Mouse (Mus musculus): ENCODE results near the gene Nlrp9b. TPM values are rescaled to one million over a fixed set of nuclear protein-coding genes. Genes with fewer than 3 reads are reported as not detected.
"Not testable (repeated sequence)": the region's sequence is repeated elsewhere in the genome, so short reads cannot be mapped to it uniquely, and the experiment has no call there.

Gene Nlrp9b
- polyA plus RNA-seq (2015; fragmentation: Nextera tagmentation; extraction: Ambion mirVana) = not detected in 2 replicates

DNA sequence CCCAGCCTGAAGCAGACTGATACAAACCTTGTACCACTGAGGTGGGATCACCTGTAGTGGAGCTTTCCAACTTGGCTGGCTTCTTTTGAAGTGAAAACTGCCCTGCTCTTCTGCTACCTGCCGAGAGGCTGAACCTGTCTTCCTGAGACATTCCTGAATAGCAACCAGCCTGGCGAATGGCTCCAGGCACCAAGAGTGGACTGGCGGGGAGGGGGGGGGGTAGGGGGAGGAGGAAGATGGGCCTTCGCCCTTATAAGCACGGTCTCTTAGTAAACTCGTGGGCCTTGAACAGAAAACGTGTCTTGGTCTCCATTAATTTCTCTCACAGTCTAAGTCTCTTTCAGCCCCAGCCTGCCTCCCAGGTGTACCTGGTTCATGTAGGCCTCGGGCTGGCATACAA, at the start of gene Nlrp9b:
TSS of gene Nlrp9b (plus strand) at position 301 of the 400 bp plus-strand sequence.
- ATAC-seq (ENCODE audit: low FRiP score, low read depth); H3K4me2 ChIP-seq; H3K36me3 ChIP-seq; H3K4me1 ChIP-seq (replicated peaks); H3K27ac ChIP-seq (replicated peaks); H3K9ac ChIP-seq; H3K4me3 ChIP-seq; H3K27me3 ChIP-seq; H3K9me3 ChIP-seq: not testable (repeated sequence)
- 75% methylated on average over 8 of the region's 8 CpGs for WGBS

DNA sequence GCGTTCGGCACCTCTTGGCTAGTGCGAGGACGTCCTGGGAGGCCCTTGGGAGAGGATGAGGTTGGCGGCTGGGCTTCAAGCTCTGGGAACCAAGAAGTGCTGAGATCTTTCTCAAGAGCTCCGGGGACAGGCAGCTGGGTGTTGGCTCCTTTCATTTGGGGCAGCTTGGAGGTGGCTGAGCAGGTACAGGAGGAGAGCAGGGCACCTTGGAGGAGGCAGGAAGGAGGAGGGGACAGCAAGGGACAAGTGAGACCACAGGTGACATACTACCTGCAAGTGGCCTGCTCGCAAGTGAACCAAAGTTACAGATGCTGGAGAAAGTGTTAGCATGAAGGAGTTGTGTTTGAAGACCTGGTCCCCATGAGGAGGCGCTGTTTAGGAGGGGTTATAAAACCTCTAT, 46.6 kb upstream of the Nlrp9b start:
- Histone ChIP-seq H3K4me3 (no peak overlapping the region), H3K9ac (no peak overlapping the region), H3K27me3 (no peaks in the 10 kb centered on the region), H3K27ac (replicated peaks) (no peak overlapping the region), H3K4me1 (replicated peaks) (no peaks in the 10 kb centered on the region), H3K9me3 (no peaks in the 10 kb centered on the region), H3K36me3 (no peaks in the 10 kb centered on the region), H3K4me2 (no peak overlapping the region)
- ATAC-seq (ENCODE audit: low FRiP score, low read depth) = no peak
- WGBS = 91% methylated on average over 8 of the region's 8 CpGs

DNA sequence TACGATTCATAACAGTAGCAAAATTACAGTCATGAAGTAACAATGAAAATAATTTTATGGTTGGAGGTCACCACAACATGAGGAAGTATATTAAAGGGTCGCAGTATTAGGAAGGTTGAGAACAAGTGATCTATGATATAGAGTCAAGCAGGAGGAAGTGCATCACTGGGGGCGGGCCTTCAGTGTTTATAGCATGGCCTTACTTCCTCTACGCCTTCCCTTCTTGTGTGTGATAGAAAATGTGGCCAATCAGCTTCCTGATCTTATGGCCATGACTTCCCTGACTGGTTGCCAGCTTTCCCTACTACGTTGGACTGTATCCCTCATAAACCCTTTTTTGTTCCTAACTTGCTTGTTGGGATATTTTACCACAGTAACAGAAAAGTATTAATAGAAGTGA, 46.1 kb upstream of the Nlrp9b start:
- H3K27me3 ChIP-seq = no peaks in the 10 kb centered on the region
- no peak for ATAC-seq (ENCODE audit: low FRiP score, low read depth)

DNA sequence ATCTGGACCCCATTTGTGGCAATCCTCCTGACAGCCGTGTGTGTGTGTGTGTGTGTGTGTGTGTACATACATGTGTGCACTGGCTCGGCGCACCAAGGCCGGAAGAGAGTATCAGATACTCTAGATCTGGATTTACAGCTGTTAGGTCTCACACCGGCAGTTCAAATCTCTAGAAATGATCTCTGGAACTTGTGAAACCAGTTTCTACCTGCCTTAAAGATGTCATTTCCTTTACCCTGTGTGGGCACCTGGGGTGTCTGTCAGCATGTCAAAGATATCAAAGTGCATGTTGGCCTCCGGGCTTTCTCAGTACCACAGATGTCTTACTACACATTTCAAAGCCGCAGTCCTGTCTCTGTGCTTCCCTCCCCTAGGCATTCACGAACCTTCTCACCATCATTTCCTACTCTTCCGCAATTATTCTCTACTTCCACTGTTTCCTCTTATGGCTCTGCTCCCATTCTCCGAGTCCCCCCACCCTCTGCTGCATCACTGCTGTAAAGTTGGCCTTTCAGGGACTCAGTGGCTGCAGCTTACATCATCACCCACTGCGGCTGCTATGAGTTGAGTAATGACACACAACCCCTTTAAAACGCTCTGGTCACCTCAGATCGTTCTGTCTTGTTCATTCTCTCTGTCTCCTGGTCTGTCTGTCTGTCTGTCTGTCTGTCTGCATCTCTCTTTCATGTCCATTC, 45.3 kb upstream of the Nlrp9b start:
- H3K4me3 ChIP-seq = no peak overlapping the region
- no peak for ATAC-seq (ENCODE audit: low FRiP score, low read depth)
- H3K27ac ChIP-seq (replicated peaks) = no peak overlapping the region
- no peaks in the 10 kb centered on the region for H3K36me3 ChIP-seq
- WGBS = 91% methylated on average over 13 of the region's 13 CpGs
- no peaks in the 10 kb centered on the region for H3K4me1 ChIP-seq (replicated peaks)
- no peak overlapping the region for H3K9ac ChIP-seq
- no peaks in the 10 kb centered on the region for H3K27me3 ChIP-seq
- no peak overlapping the region for H3K4me2 ChIP-seq
- H3K9me3 ChIP-seq = no peaks in the 10 kb centered on the region

More for the DNA sequence above, 46.1 kb upstream of the Nlrp9b start:
- no peaks in the 10 kb centered on the region for H3K4me1 ChIP-seq (replicated peaks)
- H3K9ac ChIP-seq = no peak overlapping the region
- no peak overlapping the region for H3K27ac ChIP-seq (replicated peaks)
- 89% methylated on average over 5 of the region's 5 CpGs for WGBS
- H3K4me2 ChIP-seq = no peak overlapping the region
- H3K9me3 ChIP-seq = no peaks in the 10 kb centered on the region
- no peaks in the 10 kb centered on the region for H3K36me3 ChIP-seq
- no peak overlapping the region for H3K4me3 ChIP-seq

DNA sequence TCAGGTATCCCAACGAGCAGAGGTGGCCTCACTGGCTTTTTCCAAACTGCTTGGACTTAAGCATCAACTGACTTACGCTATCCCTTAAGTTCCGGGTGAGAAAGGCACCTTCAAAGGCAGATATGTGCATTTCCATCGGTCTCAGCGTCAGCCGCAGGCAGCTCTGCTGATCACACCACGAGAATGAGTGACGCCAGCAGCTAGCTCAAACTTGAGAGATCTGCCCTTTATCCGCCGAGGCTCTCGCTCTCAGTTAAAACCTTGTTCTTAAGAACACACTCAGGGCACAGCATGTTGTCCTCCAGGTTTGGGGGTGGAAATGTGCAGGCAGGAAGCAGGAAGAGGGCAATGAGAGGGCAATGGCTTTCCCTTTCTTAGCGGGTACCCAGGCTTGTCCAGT, 42.3 kb upstream of the Nlrp9b start:
- no peaks in the 10 kb centered on the region for H3K4me1 ChIP-seq (replicated peaks)
- WGBS = 80% methylated on average over 12 of the region's 12 CpGs
- no peak overlapping the region for H3K27ac ChIP-seq (replicated peaks)
- H3K4me2 ChIP-seq = no peak overlapping the region
- no peak overlapping the region for H3K9ac ChIP-seq
- no peaks in the 10 kb centered on the region for H3K27me3 ChIP-seq
- H3K36me3 ChIP-seq = no peaks in the 10 kb centered on the region
- H3K4me3 ChIP-seq = no peak overlapping the region
- no peak for ATAC-seq (ENCODE audit: low FRiP score, low read depth)
- H3K9me3 ChIP-seq = no peaks in the 10 kb centered on the region

DNA sequence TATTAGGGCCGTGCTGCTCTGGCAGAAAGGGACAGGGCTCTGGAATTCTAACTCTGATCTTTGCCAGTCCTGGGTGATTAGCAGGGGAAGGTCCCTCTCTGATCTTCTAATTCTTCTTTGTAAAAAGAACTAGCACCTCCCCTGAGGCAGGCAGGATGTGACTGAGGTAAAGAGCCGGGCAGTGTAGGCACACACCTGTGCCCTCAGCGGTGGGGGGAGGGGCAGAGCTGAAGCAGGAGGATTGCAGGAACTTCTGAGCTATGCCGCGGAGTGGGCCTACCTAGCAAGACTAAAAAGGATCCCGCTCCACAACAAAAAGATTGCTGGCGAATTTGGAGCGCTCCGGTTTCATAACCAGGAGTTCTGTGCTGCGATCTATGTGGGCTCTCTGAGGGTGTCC, 41.3 kb upstream of the Nlrp9b start:
- Histone ChIP-seq H3K27ac (replicated peaks) (no peak overlapping the region), H3K4me1 (replicated peaks) (no peaks in the 10 kb centered on the region), H3K36me3 (no peaks in the 10 kb centered on the region), H3K27me3 (no peaks in the 10 kb centered on the region), H3K9me3 (no peaks in the 10 kb centered on the region), H3K9ac (no peak overlapping the region), H3K4me2 (no peak overlapping the region), H3K4me3 (no peak overlapping the region)
- no peak for ATAC-seq (ENCODE audit: low FRiP score, low read depth)
- WGBS = 70% methylated on average over 10 of the region's 10 CpGs

DNA sequence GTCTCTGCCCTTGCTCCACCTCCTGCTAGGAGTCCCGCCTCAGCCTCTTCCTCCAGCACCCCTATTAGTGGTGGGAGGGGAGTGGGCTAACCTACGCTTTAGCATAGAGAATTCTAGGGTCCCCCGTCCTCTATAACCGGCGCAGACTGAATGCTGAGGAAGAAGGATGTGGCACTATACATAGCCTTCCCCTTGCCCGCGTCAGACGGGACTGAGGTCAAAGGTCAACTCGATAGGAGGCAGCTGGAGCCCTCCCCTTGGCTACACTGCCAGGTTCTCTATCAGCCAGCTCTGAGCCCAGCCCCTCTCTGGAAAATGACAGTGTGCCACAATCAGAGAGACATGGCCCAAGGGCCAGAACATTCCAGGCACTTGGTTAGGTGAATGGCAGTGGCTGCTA, 40.7 kb upstream of the Nlrp9b start, which contains the start of gene Igsf23:
TSS of gene Igsf23 (minus strand) at position 168 of the 400 bp plus-strand sequence.
- ATAC-seq (ENCODE audit: low FRiP score, low read depth) = no peak

DNA sequence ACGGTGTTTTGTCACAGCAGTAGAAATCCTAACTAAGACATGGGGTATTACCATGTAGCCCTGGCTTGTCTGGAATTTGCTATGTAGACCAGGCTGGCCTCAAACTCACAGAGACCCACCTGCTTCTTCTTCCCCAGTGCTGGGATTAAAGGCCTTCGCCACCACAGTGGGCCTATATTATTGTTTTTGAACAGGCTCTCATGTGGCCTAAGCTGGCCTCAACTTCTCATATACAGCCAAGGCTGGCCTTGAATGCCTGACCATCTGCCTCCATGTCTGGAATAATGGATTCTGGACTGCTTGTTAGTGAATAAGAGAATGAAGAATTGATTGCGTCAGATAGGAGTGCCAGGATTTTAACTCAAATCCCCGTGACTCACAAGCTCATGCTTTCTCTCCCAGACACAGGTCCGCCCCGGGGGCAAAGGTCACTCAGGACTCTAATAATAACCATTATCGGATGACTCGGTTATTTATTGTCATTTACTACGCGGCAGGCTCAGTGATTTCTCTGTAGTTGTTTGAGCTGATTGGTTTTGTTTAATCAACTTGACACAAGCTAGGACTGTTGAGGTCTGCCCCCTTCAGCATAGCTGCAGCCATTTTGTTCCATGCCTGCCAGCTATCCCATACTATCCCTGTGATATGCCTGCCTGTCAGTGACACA, 38.8 kb upstream of the Nlrp9b start:
- Histone ChIP-seq H3K9ac (no peak overlapping the region), H3K36me3 (no peaks in the 10 kb centered on the region), H3K4me3 (no peak overlapping the region), H3K4me2 (no peak overlapping the region), H3K27ac (replicated peaks) (no peak overlapping the region), H3K4me1 (replicated peaks) (no peaks in the 10 kb centered on the region), H3K27me3 (no peaks in the 10 kb centered on the region), H3K9me3 (no peaks in the 10 kb centered on the region)
- WGBS = 42% methylated on average over 10 of the region's 10 CpGs
- no peak for ATAC-seq (ENCODE audit: low FRiP score, low read depth)

More for the DNA sequence above, 40.7 kb upstream of the Nlrp9b start, which contains the start of gene Igsf23:
- Histone ChIP-seq H3K9me3 (no peaks in the 10 kb centered on the region), H3K36me3 (no peaks in the 10 kb centered on the region), H3K4me2 (no peak within 1 kb of the TSS), H3K9ac (no peak within 1 kb of the TSS), H3K27me3 (no peaks in the 10 kb centered on the region), H3K27ac (replicated peaks) (no peak within 1 kb of the TSS), H3K4me1 (replicated peaks) (no peaks in the 10 kb centered on the region), H3K4me3 (no peak within 1 kb of the TSS)
- WGBS = 56% methylated on average over 9 of the region's 9 CpGs

DNA sequence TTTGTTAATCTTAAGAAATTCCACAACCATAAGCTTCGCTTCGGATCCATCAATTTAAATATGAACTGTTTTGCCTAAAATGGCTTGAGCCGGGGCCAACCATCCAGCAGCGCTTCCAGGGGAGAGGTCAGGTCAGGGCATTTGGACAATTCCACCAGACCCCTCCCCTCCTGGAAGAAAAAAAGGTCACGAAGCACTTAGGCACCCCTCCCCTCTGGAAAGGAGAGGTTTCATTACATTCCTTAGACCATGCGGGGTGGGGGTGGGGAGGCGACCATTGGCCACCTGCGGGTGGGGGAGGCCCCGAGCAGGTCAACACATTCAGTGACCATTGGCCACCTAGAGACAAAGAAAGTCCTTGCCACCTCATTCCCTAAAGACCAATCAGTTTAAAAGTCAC, 38.2 kb upstream of the Nlrp9b start:
- Histone ChIP-seq H3K9ac (no peak overlapping the region), H3K9me3 (no peaks in the 10 kb centered on the region), H3K27me3 (no peaks in the 10 kb centered on the region), H3K4me3 (no peak overlapping the region), H3K4me2 (no peak overlapping the region), H3K4me1 (replicated peaks) (no peaks in the 10 kb centered on the region), H3K27ac (replicated peaks) (no peak overlapping the region), H3K36me3 (no peaks in the 10 kb centered on the region)
- ATAC-seq (ENCODE audit: low FRiP score, low read depth) = no peak
- 51% methylated on average over 9 of the region's 9 CpGs for WGBS

DNA sequence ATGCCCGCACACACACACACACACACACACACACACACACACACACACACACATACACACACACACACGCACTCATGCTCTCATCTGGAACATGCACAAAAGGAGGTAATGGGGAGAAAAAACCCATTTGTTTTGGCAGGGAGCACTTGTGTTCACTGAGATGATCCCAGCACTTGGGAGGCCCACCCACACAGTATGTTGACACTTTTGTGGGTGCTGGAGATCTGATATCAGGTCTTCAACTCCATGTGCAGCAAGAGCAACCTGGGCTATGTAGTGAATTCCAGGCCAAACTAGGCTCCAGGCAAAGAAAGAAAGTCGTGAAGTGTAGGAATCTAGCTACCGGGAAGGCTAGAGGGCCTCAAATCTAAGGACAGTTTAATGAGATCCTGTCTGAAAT, 35.4 kb upstream of the Nlrp9b start:
- no peak overlapping the region for H3K4me3 ChIP-seq
- H3K9me3 ChIP-seq = no peaks in the 10 kb centered on the region
- H3K36me3 ChIP-seq = no peaks in the 10 kb centered on the region
- H3K4me2 ChIP-seq = no peak overlapping the region
- ATAC-seq (ENCODE audit: low FRiP score, low read depth) = no peak
- no peak overlapping the region for H3K27ac ChIP-seq (replicated peaks)
- WGBS = 77% methylated on average over 4 of the region's 4 CpGs
- no peak overlapping the region for H3K9ac ChIP-seq
- no peaks in the 10 kb centered on the region for H3K27me3 ChIP-seq
- no peaks in the 10 kb centered on the region for H3K4me1 ChIP-seq (replicated peaks)

DNA sequence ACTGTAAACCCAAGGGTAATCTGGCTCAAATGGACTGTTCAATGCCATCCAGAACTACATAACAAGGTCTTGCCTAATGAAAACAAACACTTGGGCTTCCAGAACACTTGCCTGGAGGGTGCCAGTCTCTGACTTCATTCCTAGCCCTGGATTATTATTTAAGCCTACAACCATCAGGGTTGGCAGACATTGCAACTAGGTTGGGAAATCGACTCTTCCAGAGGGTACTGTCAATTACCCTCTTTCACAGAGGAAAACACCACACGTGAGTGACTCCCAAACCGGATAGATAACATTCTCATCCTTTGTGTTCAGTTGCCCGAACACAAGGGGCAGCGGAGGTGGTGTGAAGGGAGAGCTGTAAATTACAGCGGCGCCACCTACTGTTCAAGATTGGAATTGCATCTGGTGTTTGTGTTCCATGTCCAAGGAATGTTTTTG, 34.9 kb upstream of the Nlrp9b start:
- Histone ChIP-seq H3K27ac (replicated peaks) (no peak overlapping the region), H3K36me3 (no peaks in the 10 kb centered on the region), H3K4me1 (replicated peaks) (no peaks in the 10 kb centered on the region), H3K27me3 (no peaks in the 10 kb centered on the region), H3K9me3 (no peaks in the 10 kb centered on the region), H3K9ac (no peak overlapping the region), H3K4me3 (no peak overlapping the region), H3K4me2 (no peak overlapping the region)
- peak; percentile 38; the same call in 1 of the 2 replicates for ATAC-seq (ENCODE audit: low FRiP score, low read depth)
- WGBS = 3% methylated on average over 7 of the region's 7 CpGs

DNA sequence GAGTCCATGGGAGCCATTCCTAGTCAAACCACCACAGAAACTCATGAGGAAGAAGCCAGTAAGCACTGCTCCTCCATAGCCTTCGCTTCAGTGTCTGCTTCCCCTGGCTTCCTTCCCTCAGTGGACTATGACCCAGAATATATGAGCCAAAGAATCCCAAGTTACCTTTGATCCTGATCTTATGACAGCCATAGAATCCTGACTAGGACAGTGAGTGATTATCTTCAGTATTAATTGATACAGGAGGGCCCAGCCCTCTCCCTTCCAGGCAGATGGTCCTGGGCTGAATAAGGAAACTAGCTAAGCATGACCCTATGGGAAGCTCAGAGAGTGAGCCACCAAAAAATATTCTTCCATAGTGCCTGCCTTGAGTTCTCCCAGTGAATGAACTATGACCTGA, 28.8 kb upstream of the Nlrp9b start:
- Histone ChIP-seq H3K27me3 (no peaks in the 10 kb centered on the region), H3K4me2 (no peak overlapping the region), H3K9ac (no peak overlapping the region), H3K27ac (replicated peaks) (no peak overlapping the region), H3K36me3 (no peaks in the 10 kb centered on the region), H3K4me1 (replicated peaks) (no peaks in the 10 kb centered on the region), H3K4me3 (no peak overlapping the region), H3K9me3 (no peaks in the 10 kb centered on the region)
- no peak for ATAC-seq (ENCODE audit: low FRiP score, low read depth)
- WGBS = 48% methylated on average over 1 of the region's 1 CpGs

Data from hindbrain, embryonic 15.5 days (tissue).